Mouse (Mus musculus) erythroblast, embryonic 14.5 days (primary cell): ENCODE results near the gene Lcn12.

Experiments
- GATA1 ChIP-seq: IDR thresholded peaks from 2 replicates; pipeline ENCODE4 v1.6.1; 2012; ENCODE audit warnings: low read length, inconsistent platforms, mixed read lengths
- TAL1 ChIP-seq: IDR thresholded peaks from 3 replicates; pipeline ENCODE4 v1.6.1; 2012; ENCODE audit warnings: low read length, inconsistent platforms, mixed read lengths

GRCm38 (mm10) chr2:25493476-25493961, at the start of gene Lcn12:
- no peak for TF ChIP-seq TAL1
- TF ChIP-seq GATA1, result no peak
